Mouse (Mus musculus) midbrain, embryonic 11.5 days (tissue): ENCODE measurements around the gene 4930415O20Rik. TPM values are rescaled to one million over a fixed set of nuclear protein-coding genes. Genes with fewer than 3 reads are reported as not detected.

Experiments used
- ATAC-seq: fragments of 200-750 bp; cut with Nextera tagmentation; 2 replicates; pipeline ENCODE4 v1.8.0; 2017; ENCODE audit warnings: moderate TSS enrichment, moderate library complexity; ENCODE audit not compliant: low FRiP score
- DNase-seq: peaks from one replicate; pipeline ENCODE4 v3.0.0; 2015; ENCODE audit warnings: low spot score; ENCODE audit errors: missing footprints
- H3K27ac ChIP-seq: fragments of 300-500 bp; sonication (generic); 2 replicates; pipeline ENCODE4 v1.5.1; 2014; ENCODE audit warnings: low read depth, low read length
- H3K27me3 ChIP-seq: fragments of 300-500 bp; sonication (generic); 2 replicates; pipeline ENCODE4 v1.6.1; 2014; ENCODE audit warnings: mild to moderate bottlenecking, low read length, moderate library complexity, mixed read lengths; ENCODE audit not compliant: control insufficient read depth, insufficient read depth
- H3K36me3 ChIP-seq: fragments of 300-500 bp; sonication (generic); 2 replicates; pipeline ENCODE4 v1.6.1; 2014; ENCODE audit warnings: mild to moderate bottlenecking, low read length, moderate library complexity, mixed read lengths; ENCODE audit not compliant: control insufficient read depth, insufficient read depth
- H3K4me1 ChIP-seq: fragments of 300-500 bp; sonication (generic); 2 replicates; pipeline ENCODE4 v1.6.1; 2014; ENCODE audit warnings: low read length; ENCODE audit not compliant: control insufficient read depth, insufficient read depth
- H3K4me2 ChIP-seq: fragments of 300-500 bp; sonication (generic); 2 replicates; pipeline ENCODE4 v1.6.1; 2014; ENCODE audit warnings: mild to moderate bottlenecking, moderate library complexity
- H3K4me3 ChIP-seq: fragments of 300-500 bp; sonication (generic); 2 replicates; pipeline ENCODE4 v1.5.1; 2014; ENCODE audit warnings: low read depth, low read length
- H3K9ac ChIP-seq: fragments of 300-500 bp; sonication (generic); 2 replicates; pipeline ENCODE4 v1.6.1; 2014; ENCODE audit warnings: low read length
- H3K9me3 ChIP-seq: fragments of 300-500 bp; sonication (generic); 2 replicates; pipeline ENCODE4 v1.6.1; 2016; ENCODE audit warnings: low read length; ENCODE audit not compliant: control insufficient read depth
- WGBS: fragments of 180-500 bp; shearing (Covaris S2); extraction: QIAGEN DNeasy Blood & Tissue Kit; methylation state at CpG from one replicate; pipeline ENCODE4 v1.1.7; 2014; 5-methylcytosine and 5-hydroxymethylcytosine counted together
- polyA plus RNA-seq: library from polyadenylated mRNA; unstranded; fragments of >200 nt; fragmentation: Nextera tagmentation; extraction: Ambion mirVana; gene quantifications from 2 replicates; pipeline ENCODE4 v1.2.1, GENCODE M21; 2014

The 4930415O20Rik gene
- polyA plus RNA-seq, 1 experiment from 2014 or later = 0.44 TPM

DNA sequence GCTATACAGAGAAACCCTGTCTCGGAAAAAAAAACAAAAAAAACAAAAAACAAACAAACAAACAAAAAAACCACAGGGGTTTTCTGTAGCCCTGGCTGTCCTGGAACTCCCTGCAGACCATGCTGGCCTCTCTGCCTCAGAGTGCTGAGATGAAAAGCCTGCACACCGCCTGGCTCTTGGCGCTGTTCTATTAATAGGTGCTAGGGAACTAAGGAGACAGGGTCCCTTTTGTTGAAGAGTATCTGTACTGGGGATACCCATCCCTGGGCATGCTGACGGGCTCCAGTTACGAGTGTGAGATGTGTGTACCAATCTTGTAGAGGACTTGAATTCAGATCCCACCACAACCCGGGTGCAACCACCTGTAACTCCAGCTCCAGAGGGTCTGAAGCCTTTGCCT, 44.9 kb downstream of the 4930415O20Rik start:
- Histone ChIP-seq H3K4me2 (no peak overlapping the region), H3K27me3 (no peaks in the 10 kb centered on the region), H3K36me3 (no peaks in the 10 kb centered on the region), H3K4me3 (no peak overlapping the region), H3K9me3 (no peaks in the 10 kb centered on the region), H3K4me1 (no peaks in the 10 kb centered on the region), H3K27ac (no peak overlapping the region), H3K9ac (no peak overlapping the region)
- 71% methylated on average over 6 of the region's 6 CpGs for WGBS
- DNase-seq (no peak), ATAC-seq (no peak)

DNA sequence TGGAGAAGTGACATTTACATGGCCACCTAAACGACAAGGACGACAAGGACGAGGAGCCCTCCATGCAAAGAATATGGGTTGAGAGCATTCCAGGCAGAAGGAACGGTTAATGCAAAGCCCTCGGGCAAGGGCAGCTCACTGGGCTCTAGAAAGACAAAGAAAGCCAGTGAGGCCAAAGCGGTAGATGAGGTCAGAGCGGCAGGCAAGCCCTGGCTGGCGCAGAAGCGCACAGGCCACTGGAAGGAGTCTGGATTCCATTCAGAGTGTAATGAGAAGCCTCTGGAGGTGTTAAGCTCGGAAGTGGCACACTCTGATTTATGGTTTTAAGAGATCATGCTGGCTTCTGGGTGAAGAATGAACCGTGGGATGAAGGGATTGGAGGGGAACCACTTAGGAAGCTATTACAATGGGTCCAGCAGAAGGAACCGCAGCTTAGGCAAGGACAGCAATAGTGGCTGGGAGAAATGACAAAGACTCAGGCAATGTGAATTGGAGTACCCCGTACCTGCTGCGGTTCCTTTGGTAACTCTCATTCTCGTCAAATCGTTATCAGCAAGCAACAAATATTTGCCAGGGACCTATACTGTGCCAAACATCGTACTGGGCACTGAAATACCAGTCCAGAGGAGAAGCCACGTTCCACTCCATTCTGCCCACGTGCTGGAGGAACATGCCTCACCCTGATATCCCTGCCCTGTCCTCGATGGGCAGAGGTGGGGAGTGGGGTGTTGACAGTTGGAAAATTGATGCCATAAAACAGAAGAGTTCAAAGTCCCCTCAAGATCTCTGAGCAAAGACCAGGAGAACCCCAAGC, 45.8 kb downstream of the 4930415O20Rik start:
- Histone ChIP-seq H3K4me3 (no peak overlapping the region), H3K36me3 (no peaks in the 10 kb centered on the region), H3K4me1 (no peaks in the 10 kb centered on the region), H3K9me3 (no peaks in the 10 kb centered on the region), H3K9ac (no peak overlapping the region; the same call in 1 of the 2 replicates), H3K27ac (no peak overlapping the region), H3K27me3 (no peaks in the 10 kb centered on the region), H3K4me2 (no peak overlapping the region)
- DNase-seq = no peak
- peak; percentile 55; the same call in 1 of the 2 replicates for ATAC-seq
- WGBS = 50% methylated on average over 20 of the region's 20 CpGs

- no peaks in the 10 kb centered on the region for H3K27me3 ChIP-seq
- DNase-seq (peak; percentile 100), ATAC-seq (peak; percentile 66; the same call in 1 of the 2 replicates)
- H3K4me2 ChIP-seq = no peak overlapping the region
- H3K27ac ChIP-seq = no peak overlapping the region
- H3K4me3 ChIP-seq = no peak overlapping the region
- H3K9me3 ChIP-seq = no peaks in the 10 kb centered on the region
- 3% methylated on average over 12 of the region's 12 CpGs for WGBS
- H3K9ac ChIP-seq = no peak overlapping the region
- no peaks in the 10 kb centered on the region for H3K36me3 ChIP-seq
- H3K4me1 ChIP-seq = no peaks in the 10 kb centered on the region
Measured at GRCm38 (mm10) chr15:98617176-98617537, 46.4 kb downstream of the 4930415O20Rik start.

- ATAC-seq (no peak), DNase-seq (no peak)
- no peaks in the 10 kb centered on the region; the same call in 1 of the 2 replicates for H3K27me3 ChIP-seq
- no peak overlapping the region for H3K4me2 ChIP-seq
- H3K4me3 ChIP-seq = no peak overlapping the region
- H3K4me1 ChIP-seq = peaks cover 10% of the 10 kb centered on the region
- no peak overlapping the region for H3K27ac ChIP-seq
- no peak overlapping the region for H3K9ac ChIP-seq
- WGBS = 8% methylated on average over 7 of the region's 7 CpGs
- no peaks in the 10 kb centered on the region for H3K36me3 ChIP-seq
- H3K9me3 ChIP-seq = no peaks in the 10 kb centered on the region
Measured at GRCm38 (mm10) chr15:98622199-98622598, 51.4 kb downstream of the 4930415O20Rik start.

DNA sequence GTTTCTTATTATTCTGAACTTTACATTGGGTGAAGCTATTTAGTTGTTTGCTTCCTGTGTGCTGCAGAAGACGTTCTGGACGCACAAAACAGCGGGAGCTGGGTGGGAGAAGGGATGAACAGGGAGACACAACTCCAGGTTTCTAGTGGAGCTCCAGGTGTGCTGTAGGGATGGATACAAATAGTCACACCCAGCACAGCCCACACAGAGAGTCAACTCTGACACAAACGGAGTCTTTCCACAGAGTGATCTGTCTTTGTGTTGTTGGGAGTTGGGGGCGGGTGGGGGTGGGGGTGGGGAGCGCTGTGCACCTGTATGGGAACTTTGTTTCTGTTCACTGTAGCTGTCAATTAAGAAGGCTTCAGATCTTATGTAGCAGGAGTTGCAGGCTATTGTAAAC, 51.9 kb downstream of the 4930415O20Rik start:
- no peak for DNase-seq
- no peaks in the 10 kb centered on the region for H3K36me3 ChIP-seq
- WGBS = 25% methylated on average over 6 of the region's 6 CpGs
- H3K27ac ChIP-seq = no peak overlapping the region
- no peaks in the 10 kb centered on the region for H3K9me3 ChIP-seq
- no peaks in the 10 kb centered on the region; the same call in 1 of the 2 replicates for H3K27me3 ChIP-seq
- no peak for ATAC-seq
- peaks cover 10% of the 10 kb centered on the region for H3K4me1 ChIP-seq
- no peak overlapping the region for H3K4me2 ChIP-seq
- H3K4me3 ChIP-seq = no peak overlapping the region
- no peak overlapping the region for H3K9ac ChIP-seq

GRCm38 (mm10) chr15:98623361-98623821, 52.6 kb downstream of the 4930415O20Rik start:
- 60% methylated on average over 5 of the region's 5 CpGs for WGBS
- Histone ChIP-seq H3K4me3 (no peak overlapping the region), H3K9ac (no peak overlapping the region), H3K9me3 (no peaks in the 10 kb centered on the region), H3K4me2 (no peak overlapping the region), H3K36me3 (no peaks in the 10 kb centered on the region), H3K4me1 (peaks cover 10% of the 10 kb centered on the region), H3K27ac (no peak overlapping the region), H3K27me3 (peaks cover under 1% of the 10 kb centered on the region; the same call in 1 of the 2 replicates)
- no peak for ATAC-seq
- no peak for DNase-seq

DNA sequence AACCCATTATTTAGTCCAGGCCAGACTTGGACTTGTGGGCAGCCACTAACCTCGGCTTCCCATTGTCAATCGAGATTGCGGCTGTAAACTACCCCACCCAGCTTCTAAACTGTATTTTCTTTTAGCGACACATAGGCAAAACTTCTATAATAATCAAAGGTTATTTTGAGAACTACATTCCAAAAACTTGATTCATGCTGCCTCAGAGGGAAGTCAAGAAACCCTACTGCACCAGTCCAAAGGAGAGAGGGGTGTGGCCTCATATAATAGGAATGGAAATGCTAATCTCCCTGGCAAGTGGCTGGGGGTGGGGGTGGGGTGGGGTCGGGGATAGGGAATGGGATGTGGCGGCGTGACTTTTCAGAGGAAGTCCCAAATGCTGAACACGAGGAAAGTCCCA, 55.3 kb downstream of the 4930415O20Rik start:
- Histone ChIP-seq H3K9me3 (no peaks in the 10 kb centered on the region), H3K4me1 (peaks cover 19% of the 10 kb centered on the region), H3K27me3 (peaks cover 16% of the 10 kb centered on the region), H3K4me2 (no peak overlapping the region), H3K9ac (no peak overlapping the region), H3K4me3 (no peak overlapping the region), H3K27ac (no peak overlapping the region), H3K36me3 (no peaks in the 10 kb centered on the region)
- 25% methylated on average over 8 of the region's 8 CpGs for WGBS
- ATAC-seq (no peak), DNase-seq (no peak)

DNA sequence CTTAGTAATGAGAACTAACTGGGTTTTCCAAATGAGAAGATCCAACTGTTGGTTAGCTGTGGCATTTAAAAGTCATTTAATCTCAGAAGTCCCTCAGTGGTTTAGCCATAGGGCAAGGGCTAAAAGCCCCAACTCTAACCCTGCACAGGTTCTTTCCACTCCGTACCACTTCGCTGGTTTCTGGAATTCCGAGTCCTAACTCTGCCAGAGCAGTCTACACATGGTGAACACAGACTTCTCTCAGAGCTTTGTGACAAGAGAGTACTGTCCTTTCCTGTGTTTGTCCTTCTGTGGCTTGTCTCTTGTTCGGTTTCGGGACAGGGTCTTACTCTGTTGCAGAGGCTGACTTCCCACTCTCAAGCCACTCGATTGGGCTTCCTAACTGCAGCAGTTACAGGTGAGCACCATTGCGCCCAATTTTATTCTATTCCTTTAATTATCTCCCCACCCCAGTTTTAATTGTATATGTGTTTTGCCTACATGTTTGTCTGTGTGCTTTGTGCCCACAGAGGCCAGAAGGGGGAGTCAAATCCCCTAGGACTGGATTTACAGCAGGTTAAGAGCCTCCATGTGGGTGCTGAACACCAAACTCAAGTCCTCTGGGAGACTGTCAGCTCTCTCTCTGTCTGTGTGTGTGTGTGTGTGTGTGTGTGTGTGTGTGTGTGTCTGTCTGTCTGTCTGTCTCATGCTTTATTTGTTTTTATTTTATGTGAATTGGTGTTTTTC, 55.8 kb downstream of the 4930415O20Rik start:
- Histone ChIP-seq H3K4me2 (no peak overlapping the region), H3K27ac (no peak overlapping the region), H3K36me3 (no peaks in the 10 kb centered on the region), H3K9ac (no peak overlapping the region), H3K9me3 (no peaks in the 10 kb centered on the region), H3K4me3 (no peak overlapping the region), H3K4me1 (peaks cover 19% of the 10 kb centered on the region), H3K27me3 (peaks cover 16% of the 10 kb centered on the region)
- ATAC-seq (no peak), DNase-seq (peak; percentile 84)
- WGBS = 76% methylated on average over 7 of the region's 7 CpGs
